Mouse (Mus musculus): Measurements from ENCODE around the gene Fancc. TPM values are rescaled to one million over a fixed set of nuclear protein-coding genes. Genes with fewer than 3 reads are reported as not detected.

Gene Fancc
- polyA plus RNA-seq, 1 experiment from 2014 or later = 15.3 TPM

DNA sequence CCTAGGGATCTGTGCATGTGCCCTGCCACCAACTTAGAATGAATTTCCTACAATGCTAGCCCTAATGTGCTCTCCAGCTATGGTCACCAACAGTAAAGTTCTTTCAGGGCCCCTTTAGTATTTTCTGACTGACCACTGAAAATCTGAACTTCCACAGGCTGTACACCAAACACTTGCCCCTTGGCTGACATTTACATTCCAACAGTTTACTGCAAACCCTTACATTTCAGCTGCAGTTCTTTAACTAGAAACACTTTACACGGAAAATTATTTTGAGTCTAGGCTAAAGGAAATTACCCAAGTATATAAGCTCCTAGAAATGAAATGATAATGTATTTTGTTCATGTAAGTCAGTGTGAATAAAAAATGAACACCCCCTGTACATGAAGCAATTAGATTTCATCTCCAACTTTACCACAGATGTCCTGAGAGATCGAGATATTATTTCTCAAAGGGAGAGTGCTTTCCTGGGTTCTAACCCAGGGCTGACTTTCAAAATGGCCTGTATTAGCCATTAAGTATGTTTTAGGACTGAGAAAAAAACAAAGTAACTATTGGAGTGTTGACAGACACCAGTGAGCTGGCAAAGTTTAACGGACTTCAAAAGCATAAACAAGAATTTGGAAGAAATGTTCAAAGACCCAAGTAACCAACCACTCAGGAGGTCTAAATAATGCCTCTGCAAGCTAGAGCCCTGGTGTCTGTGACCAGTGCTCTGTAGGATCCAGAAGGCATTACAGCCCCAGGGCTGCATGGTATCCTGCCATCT, 32.7 kb upstream of the Fancc start:
- Histone ChIP-seq H3K9me3 (replicated peaks) (no peaks in the 10 kb centered on the region), H3K27ac (ENCODE audit: poor library complexity, severe bottlenecking) (no peak overlapping the region), H3K4me2 (no peak overlapping the region), H3K9ac (no peak overlapping the region), H3K4me3 (no peak overlapping the region), H3K4me1 (replicated peaks) (peaks cover 26% of the 10 kb centered on the region), H3K36me3 (peaks cover 83% of the 10 kb centered on the region), H3K27me3 (replicated peaks) (no peaks in the 10 kb centered on the region)
- 64% methylated on average over 3 of the region's 3 CpGs for WGBS
- no peak for ATAC-seq (ENCODE audit: insufficient number of reproducible peaks, low FRiP score)

DNA sequence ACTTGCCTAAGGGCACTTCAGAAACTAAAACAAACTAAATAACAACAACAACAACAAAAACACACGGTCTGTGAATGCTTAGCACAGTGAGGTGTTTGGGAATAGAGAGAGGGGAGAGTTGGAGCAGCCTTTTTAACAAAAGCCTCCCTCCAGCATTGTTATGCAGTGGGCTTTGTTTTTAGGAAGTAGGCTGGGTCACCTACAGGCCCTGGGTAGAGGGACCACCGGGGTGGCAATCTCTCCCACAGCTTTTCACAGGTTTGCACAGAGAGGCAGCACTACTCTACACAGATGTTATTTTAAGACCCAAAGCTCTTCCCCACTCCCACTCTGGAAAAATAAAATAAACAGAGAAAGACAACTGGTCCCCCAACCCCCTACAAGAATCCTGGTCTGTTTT, 31.8 kb upstream of the Fancc start:
- H3K27me3 ChIP-seq (replicated peaks) = no peaks in the 10 kb centered on the region
- no peak overlapping the region for H3K4me3 ChIP-seq
- WGBS = 22% methylated on average over 2 of the region's 2 CpGs
- no peak overlapping the region for H3K4me2 ChIP-seq
- no peaks in the 10 kb centered on the region for H3K9me3 ChIP-seq (replicated peaks)
- H3K9ac ChIP-seq = no peak overlapping the region
- peaks cover 26% of the 10 kb centered on the region for H3K4me1 ChIP-seq (replicated peaks)
- H3K27ac ChIP-seq (ENCODE audit: poor library complexity, severe bottlenecking) = no peak overlapping the region
- peaks cover 83% of the 10 kb centered on the region for H3K36me3 ChIP-seq
- 0 out of 2 replicates have a peak, but pooled peaks have one; percentile 31 for ATAC-seq (ENCODE audit: insufficient number of reproducible peaks, low FRiP score)

DNA sequence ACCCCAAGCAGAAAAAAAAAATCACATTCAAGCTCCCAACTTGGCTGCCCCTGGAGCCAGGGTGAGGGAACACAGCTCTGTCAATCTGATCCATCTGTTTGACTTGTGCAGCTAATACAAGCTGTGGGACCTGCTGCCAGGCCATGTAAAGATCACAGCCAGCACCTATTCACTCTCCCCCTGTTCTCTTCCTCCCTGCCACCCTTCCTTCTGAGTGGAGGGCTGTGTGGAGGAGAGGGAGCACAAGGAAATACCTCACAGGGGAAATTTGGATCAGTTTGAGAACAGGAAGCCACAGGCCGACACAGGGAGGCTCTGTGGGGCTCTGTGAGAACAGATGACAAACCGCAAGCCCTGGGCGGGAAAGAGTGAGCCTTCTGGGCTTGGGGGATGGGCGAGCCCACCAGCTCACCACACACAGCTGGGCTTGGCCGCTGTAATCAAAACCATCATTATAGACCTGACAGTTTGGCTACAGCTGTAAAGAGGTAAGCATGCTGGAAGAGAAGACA, 31.1 kb upstream of the Fancc start:
- peaks cover 29% of the 10 kb centered on the region for H3K4me1 ChIP-seq (replicated peaks)
- 0 out of 2 replicates have a peak overlapping the region, but pooled peaks have one; percentile 17 for H3K27ac ChIP-seq (ENCODE audit: poor library complexity, severe bottlenecking)

DNA sequence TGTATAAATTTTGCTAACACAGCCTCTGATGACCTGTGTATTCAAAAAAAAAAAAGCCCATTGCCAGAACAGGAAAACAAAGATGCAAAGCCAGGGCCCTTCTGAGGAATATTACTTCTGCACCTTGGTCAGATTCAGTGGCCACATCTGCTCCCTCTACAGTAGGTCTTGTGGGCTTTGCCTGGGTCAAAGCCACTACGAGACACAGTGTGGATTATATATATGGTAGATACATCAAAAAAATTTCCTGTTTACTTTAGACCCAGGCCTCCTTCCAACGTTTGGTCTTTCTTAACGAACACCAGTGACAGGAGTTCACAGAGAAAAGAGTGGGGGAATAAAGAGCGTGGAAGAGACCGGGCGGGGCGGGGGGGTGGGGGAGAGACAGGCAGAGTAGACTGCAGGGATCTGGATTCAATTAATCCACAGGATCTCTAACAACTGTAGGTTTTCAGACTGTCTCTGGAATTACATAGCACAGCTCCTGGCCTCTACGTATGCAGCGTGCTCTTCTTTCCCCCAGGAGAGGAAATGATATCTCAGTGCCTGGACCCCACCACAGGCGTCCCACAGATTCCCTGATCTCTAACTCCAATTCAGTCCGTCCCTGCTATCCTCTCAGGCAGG, 28.6 kb upstream of the Fancc start:
- H3K36me3 ChIP-seq = peaks cover 75% of the 10 kb centered on the region
- H3K4me3 ChIP-seq = no peak overlapping the region
- H3K9ac ChIP-seq = no peak overlapping the region; the same call in 1 of the 2 replicates
- no peak overlapping the region for H3K27ac ChIP-seq (ENCODE audit: poor library complexity, severe bottlenecking)
- no peak for ATAC-seq (ENCODE audit: insufficient number of reproducible peaks, low FRiP score)
- 69% methylated on average over 11 of the region's 11 CpGs for WGBS
- H3K9me3 ChIP-seq (replicated peaks) = no peaks in the 10 kb centered on the region
- H3K4me2 ChIP-seq = no peak overlapping the region
- H3K4me1 ChIP-seq (replicated peaks) = peaks cover 35% of the 10 kb centered on the region
- H3K27me3 ChIP-seq (replicated peaks) = no peaks in the 10 kb centered on the region

More for the DNA sequence above, 31.1 kb upstream of the Fancc start:
- WGBS = 27% methylated on average over 5 of the region's 5 CpGs
- no peaks in the 10 kb centered on the region for H3K27me3 ChIP-seq (replicated peaks)
- peak; percentile 16; the same call in 1 of the 2 replicates for ATAC-seq (ENCODE audit: insufficient number of reproducible peaks, low FRiP score)
- H3K36me3 ChIP-seq = peaks cover 81% of the 10 kb centered on the region
- H3K9me3 ChIP-seq (replicated peaks) = no peaks in the 10 kb centered on the region
- no peak overlapping the region for H3K9ac ChIP-seq
- no peak overlapping the region for H3K4me2 ChIP-seq
- H3K4me3 ChIP-seq = no peak overlapping the region

DNA sequence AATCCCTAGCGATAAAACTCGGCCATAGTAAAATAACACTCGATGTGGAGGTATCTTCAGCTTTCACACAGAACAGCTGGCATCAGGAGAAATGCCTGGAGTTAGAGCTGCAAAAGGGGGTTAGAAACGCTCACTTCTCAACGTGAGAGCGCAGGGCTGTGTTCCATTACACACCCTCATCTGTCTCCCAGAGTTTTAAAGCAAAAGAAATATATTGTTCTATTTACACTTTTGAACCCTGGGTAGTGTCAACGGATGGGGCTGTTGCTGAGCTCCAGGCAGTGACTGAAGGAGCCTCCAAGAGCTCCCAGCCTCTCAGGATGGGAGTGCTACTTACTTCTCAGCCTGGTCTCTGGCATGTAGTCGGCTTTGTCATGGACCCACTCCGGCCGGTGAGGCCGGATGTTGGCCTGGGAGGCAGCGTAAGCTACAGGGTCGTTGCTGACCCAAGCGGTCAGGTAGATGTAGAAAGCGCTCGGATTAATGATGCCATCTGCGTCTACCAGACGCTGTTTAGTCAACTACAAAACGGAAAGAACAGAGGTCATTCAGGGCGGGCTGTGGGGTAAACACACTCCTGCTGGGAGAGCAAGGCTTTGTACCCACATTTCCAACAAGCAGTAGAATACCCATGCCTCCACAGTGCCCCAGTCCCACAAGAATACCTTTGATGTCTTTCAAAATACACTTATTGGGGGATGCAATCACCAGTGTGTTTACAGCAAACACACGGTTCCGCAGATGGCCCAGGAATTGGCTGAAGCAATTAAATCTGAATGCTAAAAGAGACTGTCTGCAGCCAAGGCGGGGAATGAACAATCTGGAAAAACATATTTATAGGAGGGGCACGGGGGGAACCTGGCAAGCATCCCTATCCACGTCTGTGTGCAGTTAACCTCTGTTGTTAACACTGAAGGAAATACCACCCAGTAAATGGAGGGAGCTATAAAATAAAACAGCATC, 27.8 kb upstream of the Fancc start:
- Histone ChIP-seq H3K9me3 (replicated peaks) (no peaks in the 10 kb centered on the region), H3K4me1 (replicated peaks) (peaks cover 35% of the 10 kb centered on the region), H3K4me3 (no peak overlapping the region), H3K4me2 (no peak overlapping the region), H3K27me3 (replicated peaks) (no peaks in the 10 kb centered on the region), H3K36me3 (peaks cover 75% of the 10 kb centered on the region), H3K27ac (ENCODE audit: poor library complexity, severe bottlenecking) (no peak overlapping the region), H3K9ac (no peak overlapping the region)
- ATAC-seq (ENCODE audit: insufficient number of reproducible peaks, low FRiP score) = no peak
- 84% methylated on average over 25 of the region's 25 CpGs for WGBS

DNA sequence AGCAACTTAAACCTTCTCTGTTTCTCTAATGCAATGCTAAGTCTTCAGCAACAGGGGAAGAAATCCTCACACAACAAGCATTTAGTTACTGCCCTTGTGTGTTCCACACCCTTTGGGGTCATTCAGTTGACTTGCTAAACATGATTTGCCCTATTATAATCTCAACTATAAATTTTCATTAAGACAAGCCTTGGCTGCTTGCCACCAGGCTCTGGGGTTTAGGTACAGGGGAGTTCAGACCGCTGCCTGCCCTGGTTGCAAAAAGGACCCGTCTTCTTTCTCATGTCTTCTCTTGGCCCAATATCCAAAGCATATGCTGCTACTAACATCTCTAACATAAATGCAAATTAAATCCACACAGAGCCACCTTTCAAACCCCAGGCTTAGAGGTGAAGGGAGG, 27.0 kb upstream of the Fancc start:
- WGBS = 86% methylated on average over 2 of the region's 2 CpGs
- Histone ChIP-seq H3K27ac (ENCODE audit: poor library complexity, severe bottlenecking) (no peak overlapping the region), H3K27me3 (replicated peaks) (no peaks in the 10 kb centered on the region), H3K9ac (no peak overlapping the region), H3K4me3 (no peak overlapping the region), H3K36me3 (peaks cover 80% of the 10 kb centered on the region), H3K4me1 (replicated peaks) (peaks cover 30% of the 10 kb centered on the region), H3K9me3 (replicated peaks) (no peaks in the 10 kb centered on the region), H3K4me2 (no peak overlapping the region)
- ATAC-seq (ENCODE audit: insufficient number of reproducible peaks, low FRiP score) = no peak

DNA sequence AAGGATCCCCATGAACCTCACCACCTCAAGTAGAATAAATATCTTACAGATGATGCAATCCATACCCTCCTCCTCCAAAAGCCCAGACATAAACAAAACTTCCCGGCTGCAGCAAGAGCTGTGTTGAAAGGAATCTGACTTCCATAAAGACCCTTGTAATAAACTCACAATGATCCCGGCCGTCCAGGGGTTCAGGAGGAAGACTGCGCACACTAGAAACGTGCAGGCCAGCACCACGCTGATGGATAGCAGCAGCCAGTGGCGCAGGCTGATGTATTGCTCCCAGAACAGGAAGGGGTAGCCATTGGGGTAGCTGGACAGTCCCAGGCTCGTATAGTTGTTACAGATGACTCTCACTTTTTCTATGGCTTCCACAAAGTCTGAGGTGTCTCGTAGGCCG, 25.8 kb upstream of the Fancc start:
- H3K4me1 ChIP-seq (replicated peaks) = peaks cover 19% of the 10 kb centered on the region
- H3K27ac ChIP-seq (ENCODE audit: poor library complexity, severe bottlenecking) = 0 out of 2 replicates have a peak overlapping the region, but pooled peaks have one; percentile 9
- H3K4me3 ChIP-seq = no peak overlapping the region
- no peaks in the 10 kb centered on the region for H3K9me3 ChIP-seq (replicated peaks)
- peaks cover 92% of the 10 kb centered on the region for H3K36me3 ChIP-seq
- WGBS = 73% methylated on average over 10 of the region's 10 CpGs
- H3K4me2 ChIP-seq = no peak overlapping the region
- H3K27me3 ChIP-seq (replicated peaks) = no peaks in the 10 kb centered on the region
- no peak overlapping the region for H3K9ac ChIP-seq
- no peak for ATAC-seq (ENCODE audit: insufficient number of reproducible peaks, low FRiP score)

DNA sequence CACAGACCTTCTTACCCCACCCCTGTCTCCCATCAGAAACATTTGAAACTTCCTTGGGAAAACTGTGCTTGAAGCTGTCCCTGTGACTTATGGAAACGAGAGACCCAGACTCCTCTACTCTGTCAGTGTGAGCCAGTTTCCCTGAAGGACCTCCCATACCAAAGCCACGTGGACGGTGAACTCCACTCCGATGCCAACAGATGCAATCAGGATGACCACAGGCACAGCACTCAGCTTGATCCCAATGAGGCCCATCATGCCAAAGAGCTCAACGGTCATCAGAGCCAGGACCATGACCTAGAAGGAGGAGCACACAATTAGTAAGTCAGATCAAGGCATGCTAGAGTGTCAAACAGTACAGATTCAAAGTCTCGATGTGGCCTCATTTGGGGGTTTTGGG, 23.0 kb upstream of the Fancc start:
- WGBS = 90% methylated on average over 6 of the region's 6 CpGs

DNA sequence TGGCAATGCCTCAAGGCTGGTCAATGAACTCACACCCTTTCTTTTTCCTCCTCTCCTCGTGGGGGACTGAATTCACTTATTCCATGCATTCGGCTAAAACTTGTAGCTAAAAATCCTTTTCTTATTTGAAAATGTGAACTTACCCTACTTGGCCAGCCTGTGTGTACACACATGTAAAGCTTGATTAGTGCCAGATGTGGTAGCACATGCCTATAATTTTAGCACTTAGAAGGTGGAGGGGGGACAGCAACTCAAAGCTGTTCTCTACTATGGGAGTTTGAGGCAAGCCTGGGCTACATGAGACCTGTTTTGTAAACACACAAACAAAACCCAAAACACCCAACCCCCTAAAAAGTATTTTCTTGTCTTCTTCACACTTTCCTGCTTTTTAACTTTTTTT, 19.5 kb upstream of the Fancc start:
- H3K4me3 ChIP-seq = no peak overlapping the region
- peaks cover 92% of the 10 kb centered on the region for H3K36me3 ChIP-seq
- no peaks in the 10 kb centered on the region for H3K27me3 ChIP-seq (replicated peaks)
- no peak for ATAC-seq (ENCODE audit: insufficient number of reproducible peaks, low FRiP score)
- H3K9me3 ChIP-seq (replicated peaks) = no peaks in the 10 kb centered on the region
- H3K27ac ChIP-seq (ENCODE audit: poor library complexity, severe bottlenecking) = no peak overlapping the region
- WGBS = 82% methylated on average over 2 of the region's 2 CpGs
- no peak overlapping the region for H3K9ac ChIP-seq
- H3K4me1 ChIP-seq (replicated peaks) = peaks cover 16% of the 10 kb centered on the region
- H3K4me2 ChIP-seq = no peak overlapping the region

More for the DNA sequence above, 23.0 kb upstream of the Fancc start:
- Histone ChIP-seq H3K4me2 (no peak overlapping the region), H3K9ac (no peak overlapping the region), H3K9me3 (replicated peaks) (no peaks in the 10 kb centered on the region), H3K4me1 (replicated peaks) (0 out of 2 replicates have a peak, but pooled peaks cover 9% of the 10 kb centered on the region), H3K27me3 (replicated peaks) (no peaks in the 10 kb centered on the region), H3K36me3 (peaks cover 92% of the 10 kb centered on the region), H3K4me3 (no peak overlapping the region), H3K27ac (ENCODE audit: poor library complexity, severe bottlenecking) (no peak overlapping the region)
- ATAC-seq (ENCODE audit: insufficient number of reproducible peaks, low FRiP score) = no peak

DNA sequence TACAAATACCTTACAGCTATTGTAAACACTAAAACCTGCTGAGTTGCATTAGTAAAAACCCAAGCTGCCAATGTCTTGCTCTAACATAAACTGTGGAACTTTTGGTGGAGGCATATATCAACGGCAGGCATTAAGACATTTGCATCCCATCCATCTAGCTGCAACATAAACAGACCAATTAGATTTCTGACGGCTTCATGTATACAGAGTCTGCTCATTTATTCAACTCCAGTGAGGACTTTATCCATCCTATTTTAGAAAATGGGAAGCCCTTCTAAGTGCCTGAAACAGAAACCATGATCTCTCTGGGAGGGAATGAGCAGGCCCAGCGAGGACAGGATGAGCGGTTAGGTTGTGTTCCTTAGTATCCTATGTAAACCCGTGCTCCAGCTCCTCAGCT, 18.5 kb upstream of the Fancc start:
- H3K9me3 ChIP-seq (replicated peaks) = no peaks in the 10 kb centered on the region
- H3K4me3 ChIP-seq = no peak overlapping the region
- WGBS = 81% methylated on average over 5 of the region's 5 CpGs
- H3K27ac ChIP-seq (ENCODE audit: poor library complexity, severe bottlenecking) = no peak overlapping the region
- H3K27me3 ChIP-seq (replicated peaks) = no peaks in the 10 kb centered on the region
- H3K36me3 ChIP-seq = peaks cover 98% of the 10 kb centered on the region
- H3K4me1 ChIP-seq (replicated peaks) = peaks cover 16% of the 10 kb centered on the region
- no peak for ATAC-seq (ENCODE audit: insufficient number of reproducible peaks, low FRiP score)
- no peak overlapping the region for H3K9ac ChIP-seq
- no peak overlapping the region for H3K4me2 ChIP-seq
